Mouse (Mus musculus) heart, embryonic 11.5 days (tissue): Measurements from ENCODE around the gene 1700113H08Rik. TPM values are rescaled to one million over a fixed set of nuclear protein-coding genes. Genes with fewer than 3 reads are reported as not detected.

Experiments
- ATAC-seq: fragments of 200-750 bp; cut with Nextera tagmentation; replicated peaks from 2 replicates; pipeline ENCODE4 v1.8.0; 2017; ENCODE audit warnings: moderate library complexity; ENCODE audit not compliant: insufficient number of reproducible peaks, low FRiP score, low TSS enrichment
- H3K27ac ChIP-seq: fragments of 300-500 bp; sonication (generic); 2 replicates; pipeline ENCODE4 v1.5.1; 2014; ENCODE audit warnings: mild to moderate bottlenecking, low read depth, low read length
- H3K27me3 ChIP-seq: fragments of 300-500 bp; sonication (generic); 2 replicates; pipeline ENCODE4 v1.6.1; 2014; ENCODE audit warnings: mild to moderate bottlenecking, low read length, mixed read lengths; ENCODE audit not compliant: control insufficient read depth, insufficient read depth
- H3K36me3 ChIP-seq: fragments of 300-500 bp; sonication (generic); 2 replicates; pipeline ENCODE4 v1.6.1; 2014; ENCODE audit warnings: mild to moderate bottlenecking, low read length, moderate library complexity, mixed read lengths; ENCODE audit not compliant: control insufficient read depth, insufficient read depth
- H3K4me1 ChIP-seq: fragments of 300-500 bp; sonication (generic); 2 replicates; pipeline ENCODE4 v1.6.1; 2014; ENCODE audit warnings: low read length; ENCODE audit not compliant: control insufficient read depth, insufficient read depth
- H3K4me2 ChIP-seq: fragments of 300-500 bp; sonication (generic); 2 replicates; pipeline ENCODE4 v1.6.1; 2014; ENCODE audit warnings: mild to moderate bottlenecking, moderate library complexity
- H3K4me3 ChIP-seq: fragments of 300-500 bp; sonication (generic); 2 replicates; pipeline ENCODE4 v1.5.1; 2014; ENCODE audit warnings: low read depth, low read length
- H3K9ac ChIP-seq: fragments of 300-500 bp; sonication (generic); 2 replicates; pipeline ENCODE4 v1.6.1; 2014; ENCODE audit warnings: mild to moderate bottlenecking, low read depth, low read length, moderate library complexity
- H3K9me3 ChIP-seq: fragments of 300-500 bp; sonication (generic); replicated peaks from 2 replicates; pipeline ENCODE4 v1.6.1; 2016; ENCODE audit warnings: low read length; ENCODE audit not compliant: control insufficient read depth
- WGBS: fragments of 180-500 bp; shearing (Covaris S2); extraction: QIAGEN DNeasy Blood & Tissue Kit; methylation state at CpG from one replicate; pipeline ENCODE4 v1.1.7; 2014; ENCODE audit not compliant: insufficient replicate concordance; 5-methylcytosine and 5-hydroxymethylcytosine counted together
- polyA plus RNA-seq: library from polyadenylated mRNA; unstranded; fragments of >200 nt; fragmentation: Nextera tagmentation; extraction: Ambion mirVana; gene quantifications from 2 replicates; pipeline ENCODE4 v1.2.1, GENCODE M21; 2014

Gene 1700113H08Rik
- polyA plus RNA-seq, 1 experiment from 2014 or later = 0.20 TPM

DNA sequence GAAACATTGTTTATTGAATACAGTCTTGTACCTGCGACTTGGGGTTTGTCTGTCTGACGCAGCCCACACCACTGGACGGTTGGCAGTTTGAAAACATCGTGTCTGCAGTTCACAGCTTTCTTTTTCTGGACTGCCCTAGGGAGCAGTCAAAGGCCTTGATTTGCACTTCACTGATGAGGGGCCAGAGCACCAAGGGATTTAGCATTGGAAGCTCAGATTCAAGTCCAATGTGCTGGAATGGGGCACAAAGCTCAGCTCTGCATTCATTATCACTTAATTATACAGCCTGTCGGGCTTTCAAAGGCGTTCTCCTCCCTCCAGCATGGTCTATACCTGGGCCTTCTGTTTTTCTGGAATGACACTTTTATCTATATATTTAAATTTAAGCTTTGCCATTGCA, 11.4 kb upstream of the 1700113H08Rik start:
- H3K4me1 ChIP-seq = no peaks in the 10 kb centered on the region
- no peak overlapping the region for H3K27ac ChIP-seq
- H3K9me3 ChIP-seq = no peaks in the 10 kb centered on the region
- 29% methylated on average over 6 of the region's 6 CpGs for WGBS
- no peaks in the 10 kb centered on the region for H3K36me3 ChIP-seq
- no peak for ATAC-seq
- H3K27me3 ChIP-seq = peaks cover 5% of the 10 kb centered on the region; the same call in 1 of the 2 replicates
- no peak overlapping the region for H3K9ac ChIP-seq
- H3K4me3 ChIP-seq = no peak overlapping the region
- H3K4me2 ChIP-seq = no peak overlapping the region

- Histone ChIP-seq H3K36me3 (no peaks in the 10 kb centered on the region), H3K4me3 (no peak overlapping the region), H3K4me1 (no peaks in the 10 kb centered on the region), H3K9me3 (no peaks in the 10 kb centered on the region), H3K27ac (no peak overlapping the region), H3K4me2 (no peak overlapping the region), H3K9ac (no peak overlapping the region), H3K27me3 (peaks cover 5% of the 10 kb centered on the region; the same call in 1 of the 2 replicates)
- no peak for ATAC-seq
- 83% methylated on average over 10 of the region's 10 CpGs for WGBS
Measured at GRCm38 (mm10) chr10:87046931-87047468, 10.8 kb upstream of the 1700113H08Rik start.

DNA sequence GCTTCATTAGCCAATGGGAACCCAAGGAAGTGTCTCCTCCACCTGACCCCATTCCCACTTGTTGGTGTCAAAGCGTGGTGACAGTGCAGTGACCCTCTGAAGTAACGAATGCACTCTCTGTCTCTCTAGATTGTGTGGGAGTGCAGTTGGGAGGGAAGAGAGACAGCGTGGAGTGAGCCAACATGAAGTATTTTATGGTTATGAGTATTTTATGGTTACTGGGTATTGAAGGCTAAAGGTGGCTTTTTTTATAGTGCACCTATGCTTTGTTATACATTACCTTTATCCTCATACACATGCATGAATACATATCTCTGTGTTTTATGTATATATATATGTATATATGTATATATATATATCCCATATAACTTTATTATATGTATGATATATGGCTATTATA, 8.7 kb upstream of the 1700113H08Rik start:
- Histone ChIP-seq H3K9ac (no peak overlapping the region), H3K4me2 (no peak overlapping the region), H3K4me1 (no peaks in the 10 kb centered on the region), H3K36me3 (no peaks in the 10 kb centered on the region), H3K27ac (no peak overlapping the region), H3K27me3 (peaks cover 2% of the 10 kb centered on the region; the same call in 1 of the 2 replicates), H3K4me3 (no peak overlapping the region), H3K9me3 (no peaks in the 10 kb centered on the region)
- no peak for ATAC-seq
- WGBS = 69% methylated on average over 3 of the region's 3 CpGs

DNA sequence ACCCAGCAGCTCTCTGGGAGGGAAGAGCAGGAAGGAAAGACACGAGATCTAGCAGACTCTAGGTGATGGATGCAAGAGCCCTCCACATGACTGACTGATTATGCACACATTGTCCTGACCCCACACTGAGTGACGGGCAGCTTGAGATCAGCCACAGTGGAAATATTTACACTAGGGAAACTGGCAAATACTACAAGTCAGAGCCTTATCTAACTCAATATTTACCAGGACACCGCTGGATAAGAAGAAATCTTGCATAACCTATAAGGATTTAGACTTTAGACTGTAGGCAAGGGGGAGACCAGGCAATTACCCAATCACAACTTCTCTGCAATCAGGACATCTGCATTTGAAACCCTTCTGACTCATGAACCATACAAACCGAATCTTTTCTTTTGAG, 6.1 kb upstream of the 1700113H08Rik start:
- Histone ChIP-seq H3K4me3 (no peak overlapping the region), H3K27me3 (peaks cover 8% of the 10 kb centered on the region; the same call in 1 of the 2 replicates), H3K36me3 (no peaks in the 10 kb centered on the region), H3K27ac (no peak overlapping the region), H3K9me3 (no peaks in the 10 kb centered on the region), H3K4me2 (no peak overlapping the region), H3K9ac (no peak overlapping the region), H3K4me1 (no peaks in the 10 kb centered on the region)
- ATAC-seq = no peak
- 43% methylated on average over 4 of the region's 4 CpGs for WGBS

- Histone ChIP-seq H3K27me3 (peaks cover 9% of the 10 kb centered on the region; the same call in 1 of the 2 replicates), H3K4me3 (peak overlapping the region; percentile 40), H3K4me1 (no peaks in the 10 kb centered on the region), H3K9me3 (no peaks in the 10 kb centered on the region), H3K36me3 (no peaks in the 10 kb centered on the region), H3K9ac (peak overlapping the region; percentile 2; the same call in 1 of the 2 replicates), H3K4me2 (peak overlapping the region; percentile 85), H3K27ac (no peak overlapping the region)
- ATAC-seq = peak; percentile 80
- WGBS = under 1% methylated on average over 25 of the region's 34 CpGs
Measured at GRCm38 (mm10) chr10:87058251-87058925, 543 bp downstream of the 1700113H08Rik start.

- Histone ChIP-seq H3K4me3 (peak overlapping the region; percentile 40; the same call in 1 of the 2 replicates), H3K4me2 (peak overlapping the region; percentile 85), H3K9me3 (no peaks in the 10 kb centered on the region), H3K36me3 (no peaks in the 10 kb centered on the region), H3K9ac (no peak overlapping the region), H3K27ac (no peak overlapping the region), H3K27me3 (peaks cover 9% of the 10 kb centered on the region; the same call in 1 of the 2 replicates), H3K4me1 (no peaks in the 10 kb centered on the region)
- no peak for ATAC-seq
- WGBS = 30% methylated on average over 8 of the region's 9 CpGs
Measured at GRCm38 (mm10) chr10:87058926-87059325, 1.1 kb downstream of the 1700113H08Rik start.

DNA sequence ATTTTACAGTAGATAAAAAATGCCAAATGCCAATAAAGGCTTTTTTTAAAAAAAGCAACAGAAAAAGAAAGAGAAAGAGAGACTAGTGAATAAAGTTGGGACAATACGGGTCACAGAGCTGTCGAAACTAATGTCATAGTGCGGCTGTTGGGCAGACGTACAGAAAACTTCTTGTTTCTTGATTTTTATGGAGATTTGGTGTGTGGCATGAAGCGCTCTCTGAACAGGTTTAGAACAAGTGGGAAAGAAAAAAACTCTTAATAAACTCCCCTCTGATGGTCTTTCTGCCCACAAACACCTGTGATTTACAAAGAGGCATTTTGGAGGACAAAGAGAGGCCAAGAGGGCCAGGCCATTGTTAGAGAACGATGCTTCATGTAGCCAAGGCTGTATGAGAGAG, 1.6 kb downstream of the 1700113H08Rik start:
- no peak overlapping the region for H3K27ac ChIP-seq
- no peak for ATAC-seq
- no peaks in the 10 kb centered on the region for H3K4me1 ChIP-seq
- peaks cover 9% of the 10 kb centered on the region; the same call in 1 of the 2 replicates for H3K27me3 ChIP-seq
- H3K4me2 ChIP-seq = no peak overlapping the region
- 86% methylated on average over 6 of the region's 6 CpGs for WGBS
- no peak overlapping the region for H3K4me3 ChIP-seq
- H3K36me3 ChIP-seq = no peaks in the 10 kb centered on the region
- no peaks in the 10 kb centered on the region for H3K9me3 ChIP-seq
- H3K9ac ChIP-seq = no peak overlapping the region

- H3K4me1 ChIP-seq = no peaks in the 10 kb centered on the region
- no peaks in the 10 kb centered on the region for H3K36me3 ChIP-seq
- no peak overlapping the region for H3K4me2 ChIP-seq
- WGBS = 74% methylated on average over 6 of the region's 6 CpGs
- H3K9me3 ChIP-seq = no peaks in the 10 kb centered on the region
- no peak overlapping the region for H3K4me3 ChIP-seq
- no peak overlapping the region for H3K9ac ChIP-seq
- H3K27me3 ChIP-seq = no peaks in the 10 kb centered on the region
- ATAC-seq = no peak
- H3K27ac ChIP-seq = no peak overlapping the region
Measured at GRCm38 (mm10) chr10:87084236-87084635, 26.4 kb downstream of the 1700113H08Rik start.

DNA sequence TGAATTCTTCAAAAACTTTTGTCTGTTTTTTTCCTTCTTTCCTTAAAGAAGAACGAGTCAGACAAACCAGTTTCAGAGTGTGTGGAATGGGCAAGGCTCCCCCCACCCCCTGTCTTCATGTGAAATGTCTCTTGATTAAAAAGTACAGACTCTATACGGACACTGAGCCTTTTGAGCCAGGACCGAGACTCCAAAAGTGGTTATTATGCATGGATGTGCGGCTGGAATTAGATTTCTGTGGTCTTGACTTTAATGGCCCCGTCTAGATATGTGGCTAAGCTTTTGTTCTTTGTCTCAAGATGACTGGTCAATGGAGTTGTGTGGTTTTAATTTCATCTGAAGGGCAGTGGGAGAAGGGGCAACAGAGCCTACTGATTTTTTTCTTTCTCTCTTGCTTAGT, 29.8 kb downstream of the 1700113H08Rik start:
- Histone ChIP-seq H3K27ac (no peak overlapping the region), H3K27me3 (no peaks in the 10 kb centered on the region), H3K4me2 (no peak overlapping the region), H3K9ac (no peak overlapping the region), H3K4me3 (no peak overlapping the region), H3K9me3 (no peaks in the 10 kb centered on the region), H3K36me3 (no peaks in the 10 kb centered on the region), H3K4me1 (no peaks in the 10 kb centered on the region)
- ATAC-seq = no peak
- WGBS = 76% methylated on average over 5 of the region's 5 CpGs
